In the genomic region with DNA sequence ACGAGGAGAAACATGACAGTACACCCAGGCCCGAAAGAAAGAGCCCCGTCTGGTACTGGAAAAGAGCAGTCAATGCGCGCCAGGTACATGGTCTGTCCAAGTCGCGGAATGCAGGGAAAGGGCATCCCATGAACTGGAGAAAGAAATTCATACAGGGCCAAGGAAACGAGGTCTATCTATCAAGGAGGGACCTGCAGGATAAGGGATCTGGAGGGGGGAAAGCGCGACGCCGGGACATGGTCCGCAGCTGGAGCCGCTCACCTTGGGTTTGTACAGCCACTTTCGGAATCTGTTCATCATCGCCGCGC, we compare ENCODE assay signal across 8 mouse cellular contexts. TPM values are rescaled to one million over a fixed set of nuclear protein-coding genes. Genes with fewer than 3 reads are reported as not detected.
A peak's percentile ranks its signal among the peaks of the same experiment; 100 is the strongest.
DNase-seq lines count a peak whose midpoint lies in the region; ATAC-seq and TF ChIP-seq lines count a peak whose summit lies in the region.

No protein-coding gene starts in this region.

- no peak overlapping the region for H3K27ac ChIP-seq in lung, embryonic 15.5 days
- no peak overlapping the region for H3K27ac ChIP-seq in intestine, postnatal 0 days (ENCODE audit: low read depth, low read length)
- peak overlapping the region; percentile 5 for H3K27ac ChIP-seq in olfactory bulb, adult 2 months (ENCODE audit: insufficient read depth, low read depth, low read length)

- peaks cover 21% of the 10 kb centered on the region for H3K4me1 ChIP-seq in lung, embryonic 15.5 days
- H3K4me1 ChIP-seq in intestine, postnatal 0 days (replicated peaks; ENCODE audit: control insufficient read depth, insufficient read depth, low read length) = no peaks in the 10 kb centered on the region
- H3K4me1 ChIP-seq in olfactory bulb, adult 2 months (ENCODE audit: control insufficient read depth, insufficient read depth, low read length) = peaks cover 15% of the 10 kb centered on the region

- peaks cover 60% of the 10 kb centered on the region for H3K27me3 ChIP-seq in lung, embryonic 15.5 days
- peaks cover 45% of the 10 kb centered on the region for H3K27me3 ChIP-seq in intestine, postnatal 0 days (replicated peaks; ENCODE audit: control insufficient read depth, insufficient read depth, low read length)

- peak overlapping the region; percentile 98 for H3K4me2 ChIP-seq in lung, embryonic 15.5 days
- peak overlapping the region; percentile 83 for H3K4me2 ChIP-seq in intestine, postnatal 0 days (replicated peaks; ENCODE audit: low read depth)

- H3K4me3 ChIP-seq in lung, embryonic 15.5 days = peak overlapping the region; percentile 60
- H3K4me3 ChIP-seq in intestine, postnatal 0 days (ENCODE audit: low read depth, low read length) = peak overlapping the region; percentile 52
- H3K4me3 ChIP-seq in olfactory bulb, adult 2 months (ENCODE audit: insufficient read depth, low read depth, low read length) = peak overlapping the region; percentile 64

- peak overlapping the region; percentile 17; the same call in 1 of the 2 replicates for H3K9ac ChIP-seq in lung, embryonic 15.5 days
- H3K9ac ChIP-seq in intestine, postnatal 0 days (ENCODE audit: low read depth, low read length) = no peak overlapping the region

- no peaks in the 10 kb centered on the region for H3K36me3 ChIP-seq in lung, embryonic 15.5 days
- no peaks in the 10 kb centered on the region for H3K36me3 ChIP-seq in intestine, postnatal 0 days (ENCODE audit: control insufficient read depth, insufficient read depth)

- peak; percentile 8 for DNase-seq in adrenal gland, postnatal 10 days
- no peak for DNase-seq in adrenal gland, adult (ENCODE audit: inconsistent age in 2 of 2, low spot score in 1 of 2)
- no peak for DNase-seq in lung, postnatal 10 days
- DNase-seq in ovary, postnatal 10 days (ENCODE audit: low spot score) = no peak
- no peak for DNase-seq in cerebellum, postnatal 4 days (ENCODE audit: low spot score in 2 of 2)

- H3K9me3 ChIP-seq in lung, embryonic 15.5 days = no peaks in the 10 kb centered on the region
- no peaks in the 10 kb centered on the region for H3K9me3 ChIP-seq in intestine, postnatal 0 days (ENCODE audit: control insufficient read depth)

- ATAC-seq in lung, embryonic 15.5 days (ENCODE audit: borderline replicate concordance, extremely low read depth, low FRiP score, low TSS enrichment) = no peak
- no peak for ATAC-seq in intestine, postnatal 0 days

- no peak for TF ChIP-seq POLR2A in olfactory bulb, adult 2 months (IDR thresholded peaks at IDR 0.05; ENCODE audit: insufficient read depth, low read depth, low read length)

- 1% methylated on average over 15 of the region's 18 CpGs for WGBS in lung, embryonic 15.5 days
- WGBS in intestine, postnatal 0 days = 1% methylated on average over 14 of the region's 18 CpGs
- WGBS in olfactory bulb, adult 2 months = under 1% methylated on average over 18 of the region's 18 CpGs

- TF ChIP-seq CTCF in intestine, postnatal 0 days (IDR thresholded peaks at IDR 0.05; ENCODE audit: low read depth) = no peak
- no peak for TF ChIP-seq CTCF in olfactory bulb, adult 2 months (IDR thresholded peaks at IDR 0.05; ENCODE audit: insufficient read depth, low read depth, low read length)

RNA-seq across cellular contexts. Expression of a gene that starts 0.5 kb away (rescaled TPM):
- total RNA-seq in adrenal gland, postnatal 10 days (2021) = 1 to 10 TPM; 1.2 to 1.8 TPM
- 0.20 and 0.64 TPM in 2 replicates for polyA plus RNA-seq in lung, embryonic 15.5 days (2015; fragmentation: Nextera tagmentation; extraction: Ambion mirVana)
- 0.05 and 0.07 TPM in 2 replicates for polyA plus RNA-seq in intestine, postnatal 0 days (2015; fragmentation: Nextera tagmentation; extraction: Ambion mirVana)
- not detected in 2 replicates for polyA plus RNA-seq in olfactory bulb, adult 2 months (2012; ENCODE audit: insufficient read depth, insufficient read length, low replicate concordance, missing spikeins)

RNA-seq across cellular contexts. Expression of a gene that starts 0.6 kb away (rescaled TPM):
- not detected for total RNA-seq in adrenal gland, postnatal 10 days (2021)
- polyA plus RNA-seq in lung, embryonic 15.5 days (2015; fragmentation: Nextera tagmentation; extraction: Ambion mirVana) = 0.14 and 0.24 TPM in 2 replicates
- not detected in 2 replicates for polyA plus RNA-seq in intestine, postnatal 0 days (2015; fragmentation: Nextera tagmentation; extraction: Ambion mirVana)
- not detected in 2 replicates for polyA plus RNA-seq in olfactory bulb, adult 2 months (2012; ENCODE audit: insufficient read depth, insufficient read length, low replicate concordance, missing spikeins)

RNA-seq across cellular contexts. Expression of a gene that starts 48.3 kb away (rescaled TPM):
- total RNA-seq in adrenal gland, postnatal 10 days (2021) = 100 to 1,000 TPM; 102 to 109 TPM
- 163 and 164 TPM in 2 replicates for polyA plus RNA-seq in lung, embryonic 15.5 days (2015; fragmentation: Nextera tagmentation; extraction: Ambion mirVana)
- 62.3 and 65.0 TPM in 2 replicates for polyA plus RNA-seq in intestine, postnatal 0 days (2015; fragmentation: Nextera tagmentation; extraction: Ambion mirVana)
- polyA plus RNA-seq in olfactory bulb, adult 2 months (2012; ENCODE audit: insufficient read depth, insufficient read length, low replicate concordance, missing spikeins) = 159 TPM in 1 of 2 replicates, not detected in the other
